Mouse (Mus musculus): ENCODE results near the gene 4930455H04Rik. TPM values are rescaled to one million over a fixed set of nuclear protein-coding genes. Genes with fewer than 3 reads are reported as not detected.
A peak's percentile ranks its signal among the peaks of the same experiment; 100 is the strongest.

4930455H04Rik gene
- total RNA-seq, 2 experiments from 2014 or later: not detected

DNA sequence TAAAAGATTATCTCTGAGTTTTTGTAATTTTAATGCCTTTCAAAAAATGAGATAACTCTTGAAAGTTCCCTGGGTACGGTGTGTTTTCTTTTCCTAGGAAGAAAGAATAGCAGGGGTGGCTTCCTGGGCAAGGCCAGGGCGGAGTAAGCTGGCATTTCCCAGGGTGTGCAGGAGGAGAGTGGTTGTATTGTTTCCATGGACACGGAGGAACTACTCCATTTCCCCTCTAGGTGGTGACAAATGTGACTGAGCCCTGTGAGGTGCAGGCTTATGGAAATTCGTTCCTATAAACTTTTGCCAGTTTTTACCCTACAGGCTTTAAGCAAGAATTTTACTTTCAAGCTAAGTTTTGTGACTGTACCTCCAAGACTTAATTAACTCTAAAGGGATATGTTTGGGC lies 1.8 kb upstream of the 4930455H04Rik start:
- DNase-seq (ENCODE audit: low spot score in 2 of 2): peak in 1 of 2 experiments; percentile 22

DNA sequence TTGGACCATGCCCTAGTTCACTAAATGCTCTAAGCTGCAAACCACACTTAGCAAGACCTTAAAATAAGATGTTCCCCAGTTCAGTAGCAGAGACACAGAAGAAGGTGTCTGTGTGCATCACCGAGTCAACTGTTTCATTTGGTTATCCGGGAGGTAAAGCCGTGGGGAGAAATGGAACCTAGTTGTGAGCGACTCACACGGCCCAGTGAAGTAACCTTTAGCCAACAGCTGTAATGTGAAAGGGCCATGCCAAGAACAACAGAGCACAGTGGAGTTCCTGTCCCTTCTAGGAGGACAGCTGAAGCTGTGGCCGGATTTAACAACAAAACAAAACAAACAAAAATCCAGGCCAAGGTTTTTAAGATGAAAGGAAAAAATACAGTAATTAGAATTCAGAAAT lies 1.3 kb upstream of the 4930455H04Rik start:
- no peak for DNase-seq (ENCODE audit: low spot score in 2 of 2)

DNA sequence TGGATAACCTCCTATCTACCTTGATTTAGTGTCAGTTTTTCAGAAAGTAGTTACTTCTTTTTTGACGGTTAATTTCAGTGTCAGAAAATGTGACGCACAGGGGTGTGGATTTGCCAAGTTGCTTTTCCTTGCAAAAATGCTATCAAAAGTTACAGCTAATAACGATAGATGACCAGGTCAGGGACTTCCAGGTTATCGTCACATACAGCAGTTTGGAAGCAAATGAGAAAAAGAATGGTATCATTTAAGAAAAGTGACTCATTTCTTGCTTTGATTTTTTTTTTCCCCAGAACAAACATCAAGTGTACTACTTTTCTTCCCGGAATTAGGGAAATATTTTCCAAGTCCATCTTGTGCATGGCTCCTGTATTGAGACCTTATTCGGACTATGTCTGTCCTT lies 631 bp upstream of the 4930455H04Rik start:
- DNase-seq (ENCODE audit: low spot score in 2 of 2): no peak

DNA sequence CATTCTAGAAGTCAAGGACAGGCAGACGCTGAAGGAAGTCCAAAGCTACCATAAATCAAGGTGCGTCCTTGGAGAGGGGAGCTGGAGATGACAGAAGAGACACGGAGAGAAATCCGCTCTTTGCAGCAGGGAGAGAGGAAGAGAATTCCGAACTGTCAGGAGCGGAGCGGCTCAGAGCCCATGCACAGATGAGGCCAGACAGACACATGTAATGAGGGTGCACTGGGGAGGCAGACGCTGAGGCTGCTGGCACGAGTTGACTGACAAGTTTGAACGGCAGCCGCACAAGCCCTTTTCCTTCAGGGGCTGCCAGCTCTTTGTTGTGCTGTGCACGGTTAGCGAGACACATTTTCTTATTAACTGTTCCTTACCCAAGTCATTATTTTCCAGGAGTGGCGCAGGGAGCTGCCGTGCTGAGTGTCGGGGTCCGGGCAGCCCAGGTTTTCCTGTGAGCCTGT lies 502 bp downstream of the 4930455H04Rik start, which contains the start of gene Palmd:
Gene Palmd, minus strand, starts transcription at position 448 of the 458 bp plus-strand sequence.
- DNase-seq (ENCODE audit: low spot score in 2 of 2): peak in 1 of 2 experiments; percentile 57

- DNase-seq (ENCODE audit: low spot score in 2 of 2): no peak
Measured at GRCm38 (mm10) chr3:116969003-116969402, 936 bp downstream of the 4930455H04Rik start.

GRCm38 (mm10) chr3:116969786-116970185 lies 1.7 kb downstream of the 4930455H04Rik start:
- no peak for DNase-seq (ENCODE audit: low spot score in 2 of 2)

DNA sequence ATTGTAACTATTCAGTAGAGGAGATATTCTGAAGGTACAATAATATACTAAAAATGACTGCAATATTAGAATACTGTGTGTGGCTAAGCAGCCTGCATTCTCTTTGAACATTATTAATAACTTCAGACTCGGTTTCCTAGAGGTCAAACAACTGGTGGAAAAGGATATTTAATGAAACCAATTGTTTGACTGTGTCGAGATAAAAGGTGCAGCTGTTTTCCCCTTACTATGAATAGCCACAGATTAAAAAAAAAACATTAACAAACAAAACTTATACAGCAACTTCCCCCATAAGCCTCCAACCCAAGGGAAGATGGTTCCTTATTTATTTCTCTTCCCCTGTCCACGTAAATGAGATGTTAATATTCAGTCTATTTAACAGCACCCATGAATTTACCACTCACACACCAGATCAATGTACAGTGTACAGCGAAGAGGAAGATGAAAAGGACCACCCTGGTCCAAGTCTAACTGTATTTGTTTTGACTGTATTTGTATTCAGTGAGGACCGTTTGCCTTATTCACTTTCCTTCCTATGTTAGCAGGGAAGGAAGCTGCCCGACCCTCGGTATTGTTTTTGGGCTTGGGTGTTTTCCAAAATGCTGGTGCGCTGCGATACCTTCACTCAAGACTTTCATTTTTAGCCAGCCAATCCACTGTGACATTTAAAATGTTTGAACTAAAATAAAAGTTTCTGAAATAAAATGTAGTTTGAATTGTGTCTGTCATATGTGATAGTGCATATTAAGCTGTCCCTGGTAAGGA lies 13.9 kb downstream of the 4930455H04Rik start:
- DNase-seq (ENCODE audit: low spot score in 2 of 2): no peak

DNA sequence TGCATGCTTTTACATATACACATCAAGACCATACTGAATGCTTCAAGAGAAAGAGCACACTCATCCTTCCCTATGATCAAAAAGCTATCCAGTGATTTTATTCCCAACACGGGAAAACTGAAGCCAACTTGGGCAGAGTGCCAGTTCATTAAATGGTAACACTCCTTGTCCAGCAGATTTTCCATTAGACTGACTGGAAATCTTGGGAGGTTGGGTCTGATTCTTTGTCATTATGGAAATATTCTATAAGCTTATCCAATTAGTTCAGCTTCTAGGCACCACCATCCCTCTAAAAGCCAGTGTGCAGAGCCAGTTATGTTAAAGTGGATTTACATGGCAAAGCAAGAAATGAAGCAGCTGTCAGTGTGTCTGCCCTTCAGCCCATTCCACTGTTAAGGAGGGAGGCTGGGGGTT lies 17.0 kb downstream of the 4930455H04Rik start:
- peak in 1 of 2 experiments; percentile 33 for DNase-seq (ENCODE audit: low spot score in 2 of 2)

DNA sequence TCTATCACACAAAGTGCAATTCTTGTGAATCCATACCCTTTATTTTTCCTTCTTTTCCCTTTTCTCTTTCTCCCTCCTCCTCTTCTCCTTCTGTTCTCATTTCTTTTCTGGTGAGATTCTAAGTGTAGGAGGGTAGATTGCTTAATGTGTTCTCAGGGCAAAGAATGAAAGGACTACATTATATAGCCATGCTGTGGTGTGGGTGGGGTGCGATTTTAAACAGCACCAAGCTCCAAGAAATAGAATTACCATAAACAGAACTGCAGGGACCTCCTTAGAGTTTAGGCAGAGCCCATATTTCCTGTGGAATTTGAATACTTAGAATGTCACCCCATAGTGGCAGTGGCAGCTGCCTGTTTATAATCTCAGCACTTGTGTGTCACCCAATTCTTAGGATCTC lies 17.7 kb downstream of the 4930455H04Rik start:
- no peak for DNase-seq (ENCODE audit: low spot score in 2 of 2)

DNA sequence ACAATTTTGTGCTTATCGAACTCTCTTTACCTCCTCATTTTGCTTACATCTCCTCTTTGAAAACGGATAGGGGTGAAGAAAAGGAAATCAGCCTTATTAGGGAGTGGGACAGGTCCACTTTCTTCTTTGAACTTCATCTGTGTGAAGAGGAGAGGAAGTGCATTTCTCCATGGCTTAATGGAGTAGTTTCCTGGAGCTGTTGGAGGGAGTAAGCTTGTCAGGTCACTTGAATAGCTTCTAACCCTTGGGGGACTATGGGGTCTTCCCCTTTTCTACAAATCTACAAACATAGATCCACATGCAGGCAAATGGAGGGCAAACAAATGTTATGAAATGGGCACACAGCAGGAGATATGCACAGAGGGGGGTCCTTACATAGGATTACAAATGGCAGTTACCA lies 18.4 kb downstream of the 4930455H04Rik start:
- no peak for DNase-seq (ENCODE audit: low spot score in 2 of 2)

GRCm38 (mm10) chr3:116988221-116988620 lies 20.2 kb downstream of the 4930455H04Rik start:
- no peak for DNase-seq (ENCODE audit: low spot score in 2 of 2)

DNA sequence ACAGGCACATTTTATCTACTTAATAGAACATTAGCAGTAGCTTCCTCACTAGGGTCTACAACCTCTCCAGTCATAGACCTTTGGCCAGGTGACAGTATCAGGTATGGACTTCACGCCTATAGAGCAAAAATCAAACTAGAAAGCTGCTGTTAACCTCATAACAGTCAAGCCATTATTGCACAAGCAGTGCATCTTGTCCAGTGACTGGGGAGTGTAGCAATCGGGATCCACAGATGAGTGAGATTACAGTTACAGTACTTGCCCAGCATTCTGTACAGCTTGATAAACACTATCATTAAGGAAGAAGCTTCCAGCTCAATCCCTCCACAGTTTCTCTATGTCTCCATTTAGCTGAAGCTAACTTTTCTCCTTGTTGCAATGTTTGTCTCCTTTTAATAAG lies 23.1 kb downstream of the 4930455H04Rik start:
- no peak for DNase-seq (ENCODE audit: low spot score in 2 of 2)

DNA sequence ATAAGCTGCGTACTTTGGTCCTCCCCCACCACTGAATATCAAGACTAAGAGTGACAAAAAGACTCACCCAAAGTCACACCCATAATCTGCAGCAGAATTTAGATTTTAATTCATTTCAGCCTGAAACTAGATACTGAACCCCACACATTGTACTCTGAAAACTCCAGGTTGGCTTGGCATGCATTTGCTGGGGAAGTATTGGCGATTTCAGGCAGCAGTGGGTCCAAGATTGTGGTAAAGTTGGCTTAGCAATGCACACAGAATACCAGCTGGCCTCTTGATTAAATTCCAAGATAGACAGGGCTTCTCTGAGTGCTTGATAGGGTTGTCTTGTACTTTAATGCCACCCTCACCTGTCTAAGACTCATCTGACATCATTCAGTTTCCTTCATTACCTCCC lies 24.9 kb downstream of the 4930455H04Rik start:
- no peak for DNase-seq (ENCODE audit: low spot score in 2 of 2)

DNA sequence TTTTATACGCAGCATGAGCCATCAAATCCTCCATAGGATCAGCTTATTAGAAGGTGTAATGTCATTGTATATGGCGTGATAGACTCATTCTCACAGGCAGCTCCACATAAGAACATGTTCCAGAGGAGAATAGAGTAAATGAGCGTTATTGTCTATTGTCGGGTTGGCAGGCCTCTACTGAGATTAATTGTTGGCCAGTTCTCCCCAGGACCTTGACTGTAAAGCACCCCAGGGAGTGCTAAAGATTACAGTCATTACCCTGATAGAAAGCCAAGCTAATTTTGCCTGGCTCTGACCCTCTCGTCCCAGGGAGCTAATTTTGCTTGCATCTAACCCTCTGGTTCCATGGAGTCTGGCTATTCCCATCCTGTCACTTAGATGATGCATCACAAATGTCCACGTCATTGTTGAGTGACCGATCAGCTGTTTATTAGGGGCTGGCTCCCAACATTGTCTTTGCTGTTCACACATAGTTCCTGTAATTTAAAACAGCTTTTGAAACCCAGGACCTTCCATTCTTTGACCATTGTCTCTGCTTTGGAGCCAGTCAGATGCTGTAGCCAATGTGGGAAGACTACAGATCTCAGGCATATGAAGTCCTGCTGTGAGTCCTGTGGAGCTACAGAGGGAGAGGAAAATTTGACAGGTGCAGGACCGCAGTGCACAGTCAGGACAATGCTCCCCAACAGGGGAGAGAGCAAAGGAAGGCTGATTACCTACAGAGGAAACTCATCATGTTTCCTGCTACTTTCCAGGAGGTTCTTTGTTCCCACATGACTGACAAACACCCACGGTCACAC lies 33.8 kb downstream of the 4930455H04Rik start:
- DNase-seq (ENCODE audit: low spot score in 2 of 2): no peak

- DNase-seq (ENCODE audit: low spot score in 2 of 2): no peak
Measured at GRCm38 (mm10) chr3:117003379-117003778, 35.3 kb downstream of the 4930455H04Rik start.

DNA sequence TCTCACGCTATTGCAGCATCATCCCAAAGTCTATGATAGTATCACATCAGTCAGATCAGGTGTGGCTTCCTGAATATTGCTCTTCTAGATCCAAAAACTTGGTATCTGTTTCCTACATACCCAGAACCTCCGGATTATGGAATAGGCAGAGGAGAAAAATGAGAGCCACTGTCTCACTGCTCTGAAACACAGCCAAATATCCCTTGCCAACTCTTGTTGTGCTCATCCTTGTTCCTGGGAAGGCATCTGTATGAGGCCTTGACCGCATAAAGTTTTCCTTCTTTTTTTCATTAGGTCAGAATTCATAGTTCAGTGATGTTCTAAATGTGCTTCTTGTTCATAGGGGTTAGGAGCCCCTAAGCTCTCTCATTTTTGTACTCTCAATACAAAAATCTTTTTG lies 38.6 kb downstream of the 4930455H04Rik start:
- DNase-seq (ENCODE audit: low spot score in 2 of 2): no peak

DNA sequence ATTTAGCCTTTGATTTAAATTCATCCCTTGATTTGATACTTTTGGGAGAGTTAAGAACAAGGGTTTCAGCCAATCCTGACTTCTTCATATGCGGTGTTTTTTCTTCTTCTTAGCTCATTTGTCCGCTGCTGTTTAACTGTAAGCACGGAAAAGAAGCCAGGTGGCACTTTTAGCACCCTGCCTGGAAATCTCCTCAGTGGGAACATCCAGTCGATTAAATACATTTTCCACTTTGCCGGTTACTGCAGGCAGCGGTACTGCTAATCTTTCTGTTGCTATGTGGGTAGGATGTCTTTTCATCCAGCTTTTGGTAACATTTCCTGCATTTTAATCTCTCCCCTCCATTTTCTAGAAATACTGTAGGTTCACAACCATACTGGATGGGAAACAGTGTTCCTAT lies 39.3 kb downstream of the 4930455H04Rik start:
- no peak for DNase-seq (ENCODE audit: low spot score in 2 of 2)

DNA sequence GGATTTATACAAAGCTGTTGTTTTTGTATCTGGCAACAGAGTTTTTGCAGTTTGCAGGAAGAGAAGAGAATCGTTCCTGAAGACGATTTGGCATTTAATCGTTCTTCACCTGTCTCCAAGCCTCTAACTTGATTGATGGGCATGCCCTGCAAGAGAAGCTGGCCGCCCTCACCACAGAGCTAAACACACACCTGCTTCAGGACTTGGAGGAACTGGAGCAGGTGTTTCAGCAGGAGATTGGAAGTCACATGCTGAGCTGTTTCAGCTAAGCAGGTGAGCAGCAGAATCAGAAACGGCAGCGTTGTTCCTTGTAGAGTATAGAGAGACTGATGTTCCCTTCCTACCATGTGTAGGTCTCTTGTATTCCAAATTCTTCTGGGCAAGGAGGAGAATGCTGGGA lies 42.1 kb downstream of the 4930455H04Rik start:
- DNase-seq (ENCODE audit: low spot score in 2 of 2): no peak

DNA sequence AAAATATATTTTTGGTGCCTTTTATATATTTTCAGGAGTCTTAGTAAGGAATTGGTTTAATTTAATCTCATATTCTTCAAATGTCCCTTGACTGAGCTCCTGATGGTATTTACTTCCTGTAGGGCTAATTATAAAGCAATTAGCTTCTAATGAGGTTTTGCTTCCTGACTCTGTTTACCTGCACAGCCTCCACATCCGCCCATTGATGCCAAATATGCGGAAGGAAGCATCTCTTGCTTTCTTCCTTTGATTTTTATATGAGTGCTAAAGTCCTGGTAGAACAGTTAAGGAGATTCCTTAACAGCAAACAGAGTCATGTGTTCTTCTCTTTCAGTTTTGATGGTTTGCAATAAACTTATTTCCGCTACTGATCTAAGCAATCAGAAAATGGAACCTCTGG lies 52.3 kb downstream of the 4930455H04Rik start:
- DNase-seq (ENCODE audit: low spot score in 2 of 2): no peak

- no peak for DNase-seq (ENCODE audit: low spot score in 2 of 2)
Measured at GRCm38 (mm10) chr3:117021907-117022306, 53.8 kb downstream of the 4930455H04Rik start.

GRCm38 (mm10) chr3:117024111-117024510 lies 56.0 kb downstream of the 4930455H04Rik start:
- no peak for DNase-seq (ENCODE audit: low spot score in 2 of 2)

DNA sequence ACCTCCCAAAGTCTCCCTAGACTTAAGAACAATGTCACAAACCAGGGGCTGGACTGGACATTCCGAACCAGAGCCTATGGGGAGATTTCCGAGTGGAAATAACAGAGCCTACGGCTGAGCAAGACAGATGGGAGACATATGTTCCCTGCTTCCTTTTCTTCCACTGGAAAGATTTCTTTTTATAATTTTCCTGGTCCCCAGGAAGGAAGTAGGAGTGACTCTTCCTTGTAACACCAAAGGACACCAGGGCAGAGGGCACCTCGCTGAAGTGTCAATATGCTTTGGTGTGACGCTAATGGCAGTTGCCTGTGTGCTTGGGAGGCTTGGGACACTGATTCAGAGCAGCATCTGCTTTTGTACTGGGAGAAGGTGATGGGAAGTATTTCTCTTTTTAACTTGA lies 56.5 kb downstream of the 4930455H04Rik start:
- DNase-seq (ENCODE audit: low spot score in 2 of 2): no peak

All from gastrocnemius, postnatal 4 days (tissue).